Comparison of ENCODE assay signal across 8 mouse cellular contexts in genomic region chr12:30583586-30584355, GRCm38 (mm10). TPM values are rescaled to one million over a fixed set of nuclear protein-coding genes. Genes with fewer than 3 reads are reported as not detected.
A peak's percentile ranks its signal among the peaks of the same experiment; 100 is the strongest.
DNase-seq lines count a peak whose midpoint lies in the region; ATAC-seq lines count a peak whose summit lies in the region.

No protein-coding gene starts in this region.

- no peaks in the 10 kb centered on the region for H3K27me3 ChIP-seq in forebrain, embryonic 16.5 days (replicated peaks; ENCODE audit: control insufficient read depth, insufficient read depth, low read length)
- H3K27me3 ChIP-seq in liver, embryonic 15.5 days = no peaks in the 10 kb centered on the region

- peak overlapping the region; percentile 89 for H3K4me2 ChIP-seq in forebrain, embryonic 16.5 days (ENCODE audit: low read length)
- H3K4me2 ChIP-seq in liver, embryonic 15.5 days = peak overlapping the region; percentile 86

- peaks cover 14% of the 10 kb centered on the region for H3K4me1 ChIP-seq in forebrain, embryonic 16.5 days (replicated peaks; ENCODE audit: control insufficient read depth, insufficient read depth, low read length)
- peaks cover 14% of the 10 kb centered on the region for H3K4me1 ChIP-seq in liver, embryonic 15.5 days (replicated peaks)

- H3K9ac ChIP-seq in forebrain, embryonic 16.5 days (replicated peaks; ENCODE audit: low read depth, low read length) = peak overlapping the region; percentile 89
- peak overlapping the region; percentile 79 for H3K9ac ChIP-seq in liver, embryonic 15.5 days

- DNase-seq in heart, adult 11 months = peak; percentile 70
- no peak for DNase-seq in heart, postnatal 25 days (ENCODE audit: low spot score)
- peak; percentile 25 for DNase-seq in right cerebral cortex, postnatal 25 days
- no peak for DNase-seq in right cerebral cortex, postnatal 36 days (ENCODE audit: low spot score in 2 of 2)
- DNase-seq in T-cell, adult 2 months (ENCODE audit: low spot score) = no peak
- DNase-seq in adrenal gland, postnatal 4 days (ENCODE audit: low spot score in 2 of 2) = no peak

- no peaks in the 10 kb centered on the region for H3K36me3 ChIP-seq in forebrain, embryonic 16.5 days (ENCODE audit: control insufficient read depth, insufficient read depth)
- peaks cover 13% of the 10 kb centered on the region for H3K36me3 ChIP-seq in liver, embryonic 15.5 days (replicated peaks)

- H3K27ac ChIP-seq in forebrain, embryonic 16.5 days (ENCODE audit: low read length) = no peak overlapping the region; the same call in 1 of the 2 replicates
- H3K27ac ChIP-seq in liver, embryonic 15.5 days (replicated peaks) = no peak overlapping the region

- ATAC-seq in forebrain, embryonic 16.5 days = peak; percentile 63
- ATAC-seq in liver, embryonic 15.5 days (ENCODE audit: insufficient read depth) = peak; percentile 29

- intact Hi-C loops in heart, postnatal 25 days (cut with DNase I) = no loop called here

- no peaks in the 10 kb centered on the region for H3K9me3 ChIP-seq in forebrain, embryonic 16.5 days (ENCODE audit: control insufficient read depth, low read length)
- no peaks in the 10 kb centered on the region for H3K9me3 ChIP-seq in liver, embryonic 15.5 days (replicated peaks)

- 11% methylated on average over 12 of the region's 12 CpGs for WGBS in forebrain, embryonic 16.5 days
- 13% methylated on average over 12 of the region's 12 CpGs for WGBS in liver, embryonic 15.5 days (ENCODE audit: insufficient replicate concordance)

- H3K4me3 ChIP-seq in forebrain, embryonic 16.5 days (replicated peaks; ENCODE audit: low read length) = peak overlapping the region; percentile 79
- peak overlapping the region; percentile 79 for H3K4me3 ChIP-seq in liver, embryonic 15.5 days (replicated peaks)

RNA-seq across cellular contexts. Expression of gene Tmem18, which starts 0.5 kb away (rescaled TPM):
- total RNA-seq in heart, postnatal 25 days (2021) = 10 to 100 TPM; 10.4 to 10.8 TPM
- 32.2 and 32.6 TPM in 2 replicates for polyA plus RNA-seq in forebrain, embryonic 16.5 days (2015; fragmentation: Nextera tagmentation; extraction: Ambion mirVana)
- polyA plus RNA-seq in liver, embryonic 15.5 days (2015; fragmentation: Nextera tagmentation; extraction: Ambion mirVana) = 7.6 and 8.3 TPM in 2 replicates
- total RNA-seq in adrenal gland, postnatal 4 days (2021) = 10 to 100 TPM; 30.1 to 31.0 TPM

Comparison
In these comparisons a context has a peak if more than half of its experiments do, and no peak if none do; other contexts are left out.
1. DNase-seq: peak in heart, adult 11 months (single experiment) and right cerebral cortex, postnatal 25 days (single experiment); none in heart, postnatal 25 days (single experiment), right cerebral cortex, postnatal 36 days (0 of 2), T-cell, adult 2 months (single experiment) and adrenal gland, postnatal 4 days (0 of 2).